Mouse (Mus musculus) embryonic stem cell, embryonic (primary cell): ENCODE measurements around the gene Cmip.

Experiments
- CTCF ChIA-PET, 4 experiments: fragments of 300-600 bp in 2 of 4; fragments of 350-600 bp in 2 of 4; sonication (Branson Sonifier 250); formaldehyde crosslinking; loops; one replicate each; lab custom pipeline; 2022; ENCODE audit warnings: inconsistent platforms in 2 of 4; lab: Charles Lee
- POLR2A ChIA-PET, 4 experiments: fragments of 300-600 bp in 2 of 4; fragments of 350-600 bp in 2 of 4; sonication (Branson Sonifier 250); formaldehyde crosslinking; loops; one replicate each; lab custom pipeline; 2022; ENCODE audit warnings: antibody characterized with exemption in 4 of 4, inconsistent platforms in 1 of 4; lab: Charles Lee

Cmip gene

DNA sequence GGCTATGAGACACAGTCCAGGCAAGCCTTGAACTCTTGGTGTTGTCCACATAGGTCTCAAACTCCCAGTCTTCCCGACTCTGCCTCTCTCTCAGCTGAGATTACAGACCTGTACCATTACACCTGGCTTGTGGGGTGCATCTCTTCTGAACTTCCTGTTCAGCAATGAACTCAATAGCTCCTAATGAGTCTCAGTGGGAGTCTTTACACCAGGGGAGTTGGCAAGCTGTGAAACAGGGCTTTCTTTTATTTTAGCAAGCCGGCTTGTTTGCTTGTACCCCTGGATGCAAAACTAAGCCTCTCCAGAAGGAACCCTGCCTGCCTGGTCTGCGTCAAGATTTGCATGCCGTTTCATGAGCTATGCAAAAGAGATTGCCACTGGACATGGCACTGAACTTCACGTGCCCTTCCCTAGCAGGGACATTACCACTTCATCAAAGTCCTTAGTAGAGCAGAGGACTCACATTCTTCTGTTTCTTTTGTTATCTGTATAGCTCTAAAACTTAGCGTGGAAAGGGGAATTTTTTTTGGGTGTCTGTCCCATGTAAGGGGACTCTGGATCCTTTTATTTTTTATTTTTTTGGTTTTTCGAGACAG lies 5.7 kb upstream of the Cmip start:
- ChIA-PET POLR2A (interaction anchor here in 1 of 4 experiments (0.9 to 1.2 kb wide), 3 partner anchors 9 to 496 kb away, joined by 3 to 5 read pairs (median 4); no protein-coding TSS in a partner anchor), CTCF (interaction anchor here in 2 of 4 experiments (1.2 to 1.8 kb wide), 2 partner anchors 27 to 221 kb away, joined by 3 to 5 read pairs; no protein-coding TSS in a partner anchor)

DNA sequence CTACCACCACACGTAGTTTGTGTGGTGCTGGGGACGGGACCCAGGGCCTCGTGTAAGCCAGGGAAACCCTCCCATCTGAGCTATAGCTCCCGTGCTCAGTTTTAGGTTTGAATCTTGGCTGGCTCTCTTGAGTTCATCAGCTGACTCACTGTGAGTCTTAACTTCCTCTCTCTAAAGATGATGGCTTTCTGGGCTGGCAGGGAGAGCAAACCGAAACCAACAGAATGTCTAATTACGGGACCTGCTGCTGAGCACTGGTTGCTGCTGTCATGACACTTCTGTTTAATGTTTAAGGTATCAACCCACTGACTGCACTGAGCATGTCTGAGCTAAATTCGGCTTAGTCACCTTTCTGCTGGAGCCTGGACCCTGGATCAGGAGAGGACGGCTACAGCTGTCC lies 4.2 kb upstream of the Cmip start:
- POLR2A ChIA-PET: interaction anchor here in 1 of 4 experiments (0.6 to 0.9 kb wide), 2 partner anchors 11 kb away, joined by 3 read pairs; no protein-coding TSS in a partner anchor

GRCm38 (mm10) chr8:117253390-117254269 lies 3.2 kb upstream of the Cmip start:
- ChIA-PET POLR2A (interaction anchor here in 3 of 4 experiments (0.5 to 1.3 kb wide), 6 partner anchors 10 to 518 kb away, joined by 3 to 4 read pairs (median 3); no protein-coding TSS in a partner anchor), CTCF (interaction anchor here in 2 of 4 experiments (0.6 to 2.5 kb wide), 4 partner anchors 9 to 170 kb away, joined by 3 to 10 read pairs (median 4); no protein-coding TSS in a partner anchor)

More for the DNA sequence above, 4.2 kb upstream of the Cmip start:
- CTCF ChIA-PET: interaction anchor here in 1 of 4 experiments (1.2 to 2.5 kb wide), 3 partner anchors 28 to 219 kb away, joined by 3 to 10 read pairs (median 5); no protein-coding TSS in a partner anchor

GRCm38 (mm10) chr8:117254496-117254895 lies 2.4 kb upstream of the Cmip start:
- ChIA-PET CTCF (interaction anchor here in 2 of 4 experiments (0.6 to 2.5 kb wide), 4 partner anchors 8 to 169 kb away, joined by 3 to 10 read pairs (median 4); no protein-coding TSS in a partner anchor), POLR2A (interaction anchor here in 3 of 4 experiments (0.5 to 1.3 kb wide), 7 partner anchors 13 to 517 kb away, joined by 3 to 4 read pairs (median 3); no protein-coding TSS in a partner anchor)

DNA sequence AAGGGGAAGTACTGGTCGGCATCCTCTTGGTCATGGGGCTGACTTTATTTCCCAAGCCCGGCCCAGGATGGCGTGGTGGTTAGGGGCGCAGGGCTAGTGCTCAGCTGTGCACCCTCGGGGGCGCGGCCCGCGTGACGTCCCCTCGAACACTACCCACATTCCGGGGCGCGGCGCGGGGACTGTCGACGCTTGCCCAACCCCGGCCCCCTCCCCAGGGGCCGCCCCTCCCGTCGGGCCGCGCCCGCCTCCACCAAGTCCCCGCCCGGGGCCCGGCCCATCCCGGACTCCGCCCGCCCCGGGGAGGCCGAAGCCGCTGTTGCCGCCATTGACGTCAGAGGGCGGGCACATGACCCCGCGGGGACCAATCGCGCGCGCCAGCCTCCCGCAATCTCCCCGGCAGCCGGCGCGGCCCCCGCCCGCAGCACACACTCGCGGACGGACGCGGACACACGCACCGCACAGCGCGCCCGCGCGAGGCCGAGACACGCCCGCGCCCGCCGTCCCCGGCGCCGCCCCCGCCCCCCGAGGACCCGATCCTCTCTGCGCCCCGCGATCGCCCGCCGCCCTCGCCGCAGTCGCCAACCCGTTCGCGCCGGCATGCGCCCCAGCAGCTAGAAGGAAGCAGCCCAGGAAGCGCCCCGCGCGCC lies 449 bp upstream of the Cmip start:
- ChIA-PET CTCF (interaction anchor here (0.7 to 1.9 kb wide), 7 partner anchors 11 to 1429 kb away, joined by 3 to 6 read pairs (median 3); no protein-coding TSS in a partner anchor), POLR2A (interaction anchor here (0.5 to 2.5 kb wide), 28 partner anchors 9 to 263 kb away, joined by 3 to 13 read pairs (median 3); partner anchors contain the start of gene Gcsh (in 1 of the 4))

- ChIA-PET CTCF (interaction anchor here (0.6 to 1.9 kb wide), 5 partner anchors 15 to 198 kb away, joined by 4 to 6 read pairs (median 5); no protein-coding TSS in a partner anchor), POLR2A (interaction anchor here (0.6 to 2.8 kb wide), 16 partner anchors 11 to 211 kb away, joined by 3 to 13 read pairs (median 4); no protein-coding TSS in a partner anchor)
Measured at GRCm38 (mm10) chr8:117257821-117258575, 1.1 kb downstream of the Cmip start.

DNA sequence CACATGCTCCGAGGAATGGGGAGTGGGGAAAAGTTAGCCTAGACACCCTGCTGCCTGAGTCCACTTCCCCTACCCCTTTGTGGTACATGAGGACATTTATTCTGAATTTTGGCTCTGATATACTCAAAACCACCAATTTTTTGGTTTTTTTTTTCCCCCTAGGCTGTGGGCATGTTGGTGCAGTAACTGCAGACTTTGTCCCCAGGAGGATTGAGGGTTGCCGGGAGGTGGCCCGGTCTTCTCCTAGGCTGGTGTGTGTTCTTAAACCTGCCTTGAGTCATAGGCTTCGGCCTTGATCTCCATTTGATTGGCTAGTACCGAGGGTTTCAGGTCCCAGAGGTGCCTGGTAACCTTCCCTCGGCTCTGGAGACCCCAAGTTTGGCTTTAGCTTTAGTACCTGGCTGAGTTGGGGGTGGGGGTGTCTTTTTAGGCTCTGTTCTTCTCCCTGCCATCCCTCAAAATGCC lies 1.7 kb downstream of the Cmip start:
- CTCF ChIA-PET: interaction anchor here in 3 of 4 experiments (0.6 to 0.8 kb wide), 4 partner anchors 15 to 151 kb away, joined by 3 to 5 read pairs (median 4); no protein-coding TSS in a partner anchor
- POLR2A ChIA-PET: interaction anchor here in 3 of 4 experiments (0.6 to 2.8 kb wide), 7 partner anchors 11 to 207 kb away, joined by 3 to 8 read pairs (median 3); no protein-coding TSS in a partner anchor

- ChIA-PET POLR2A (interaction anchor here in 1 of 4 experiments (1.3 to 2.8 kb wide), 3 partner anchors 10 to 122 kb away, joined by 4 to 8 read pairs (median 4); no protein-coding TSS in a partner anchor), CTCF (no interaction called here)
Measured at GRCm38 (mm10) chr8:117259431-117260001, 2.7 kb downstream of the Cmip start.

DNA sequence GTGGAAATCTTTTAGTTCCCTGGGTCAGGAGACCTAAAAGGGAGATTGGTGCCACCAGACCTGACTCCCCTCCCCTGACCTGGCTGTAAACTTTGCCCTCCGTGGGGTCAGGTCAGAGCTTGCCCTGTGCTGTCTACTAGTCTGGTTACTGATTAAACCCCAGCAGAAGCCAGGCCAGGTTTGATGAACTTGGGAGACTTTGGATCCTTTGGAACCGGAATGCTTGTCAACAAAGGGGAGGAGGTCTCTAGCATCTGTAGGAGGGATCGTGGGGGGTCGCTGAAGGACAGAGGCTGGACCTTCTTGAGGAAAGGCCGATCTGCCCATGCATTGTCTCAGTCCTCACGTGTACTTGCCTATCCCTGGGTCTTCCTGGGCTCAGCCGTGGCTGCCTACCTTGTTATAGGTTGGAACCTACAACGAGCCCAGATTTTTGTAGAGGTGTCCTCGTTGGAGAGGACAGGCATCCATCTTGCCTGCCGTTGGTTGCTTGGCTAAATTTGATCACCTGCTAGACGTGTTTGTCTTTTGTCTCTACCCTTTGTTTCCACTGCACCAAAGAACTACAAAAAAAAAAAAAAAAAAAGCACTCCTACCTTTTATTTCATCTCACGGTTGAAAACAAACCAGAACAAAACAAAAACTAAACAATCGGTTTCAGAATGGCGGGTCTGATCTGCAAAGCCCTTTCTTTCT lies 3.5 kb downstream of the Cmip start:
- CTCF ChIA-PET: no interaction called here
- POLR2A ChIA-PET: interaction anchor here in 1 of 4 experiments (1.9 to 2.8 kb wide), 2 partner anchors 12 to 19 kb away, joined by 5 to 8 read pairs; no protein-coding TSS in a partner anchor

GRCm38 (mm10) chr8:117260930-117261475 lies 4.1 kb downstream of the Cmip start:
- POLR2A ChIA-PET: interaction anchor here in 1 of 4 experiments (0.8 to 2.2 kb wide), 9 partner anchors 16 to 193 kb away, joined by 3 to 9 read pairs (median 5); no protein-coding TSS in a partner anchor
- CTCF ChIA-PET: interaction anchor here in 2 of 4 experiments (0.7 to 1.2 kb wide), 2 partner anchors 36 to 210 kb away, joined by 3 to 5 read pairs; no protein-coding TSS in a partner anchor

DNA sequence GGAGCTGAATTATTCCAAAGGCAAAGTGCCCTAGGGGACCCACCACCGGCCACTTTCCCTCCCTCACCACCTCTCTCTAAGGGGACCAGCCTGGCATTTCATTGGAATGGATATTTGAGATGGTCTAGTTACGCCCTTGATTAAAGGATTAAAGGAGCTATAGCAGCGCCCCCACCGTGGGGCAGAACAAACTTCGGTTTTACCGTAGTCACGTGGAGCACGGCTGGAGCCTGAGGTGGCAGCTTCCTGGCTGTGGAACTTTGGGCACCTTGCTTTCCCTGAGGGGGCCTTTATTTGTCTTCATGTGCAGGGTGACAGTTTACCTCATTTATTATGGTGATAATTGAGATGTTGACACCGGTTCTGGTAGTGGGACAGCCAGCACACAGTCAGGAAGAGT lies 4.8 kb downstream of the Cmip start:
- ChIA-PET CTCF (interaction anchor here in 3 of 4 experiments (0.6 to 1.2 kb wide), 3 partner anchors 37 to 396 kb away, joined by 3 to 5 read pairs (median 3); no protein-coding TSS in a partner anchor), POLR2A (interaction anchor here in 3 of 4 experiments (0.8 to 2.2 kb wide), 15 partner anchors 10 to 194 kb away, joined by 3 to 9 read pairs (median 3); no protein-coding TSS in a partner anchor)

DNA sequence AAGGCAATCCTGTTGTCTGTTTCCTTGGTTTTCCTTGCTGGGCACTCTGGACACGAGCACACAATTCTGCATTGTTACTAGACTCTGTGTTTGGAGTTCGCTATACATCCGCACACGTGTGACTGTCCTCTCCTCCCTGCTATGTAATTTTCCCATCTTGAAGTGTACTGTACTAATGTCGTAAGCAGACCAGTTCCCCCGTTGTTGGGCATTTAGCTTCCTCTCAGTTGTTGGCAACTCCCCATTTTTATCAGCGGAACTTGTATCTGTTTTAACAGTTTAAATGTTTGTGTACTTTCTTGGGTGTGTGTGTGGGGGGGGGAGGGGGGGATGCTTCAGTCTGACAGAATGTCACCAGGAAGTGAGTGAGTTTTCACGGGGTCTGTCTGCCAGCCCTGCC lies 5.8 kb downstream of the Cmip start:
- ChIA-PET POLR2A (interaction anchor here in 1 of 4 experiments (0.6 to 2.2 kb wide), 6 partner anchors 11 to 333 kb away, joined by 3 to 9 read pairs (median 4); no protein-coding TSS in a partner anchor), CTCF (interaction anchor here in 1 of 4 experiments (0.6 kb wide), 1 partner anchor 9 kb away, joined by 3 read pairs; no protein-coding TSS in a partner anchor)

DNA sequence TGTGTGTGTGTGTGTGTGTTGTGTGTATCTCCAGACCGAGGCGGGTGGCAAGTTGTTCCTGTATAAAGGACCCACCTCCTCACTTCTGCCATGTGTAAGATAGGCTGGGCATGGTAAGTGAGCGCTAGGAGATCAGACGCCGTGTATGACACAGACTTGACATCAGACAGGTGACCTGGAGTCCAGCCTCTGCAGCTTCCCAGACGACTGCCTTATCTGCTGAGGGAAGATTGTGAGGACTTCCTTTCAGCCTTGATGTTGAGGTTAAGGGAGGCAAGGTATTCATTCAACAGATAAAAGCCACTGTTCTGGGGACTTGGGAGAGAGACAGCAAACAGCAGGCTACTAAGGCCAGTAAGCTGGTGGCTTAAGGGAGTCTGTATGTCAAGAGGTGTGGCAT lies 6.6 kb downstream of the Cmip start:
- POLR2A ChIA-PET: interaction anchor here in 1 of 4 experiments (1.2 kb wide), 1 partner anchor 10 kb away, joined by 3 read pairs; no protein-coding TSS in a partner anchor
- CTCF ChIA-PET: interaction anchor here in 1 of 4 experiments (0.5 kb wide), 1 partner anchor 143 kb away, joined by 3 read pairs; no protein-coding TSS in a partner anchor

DNA sequence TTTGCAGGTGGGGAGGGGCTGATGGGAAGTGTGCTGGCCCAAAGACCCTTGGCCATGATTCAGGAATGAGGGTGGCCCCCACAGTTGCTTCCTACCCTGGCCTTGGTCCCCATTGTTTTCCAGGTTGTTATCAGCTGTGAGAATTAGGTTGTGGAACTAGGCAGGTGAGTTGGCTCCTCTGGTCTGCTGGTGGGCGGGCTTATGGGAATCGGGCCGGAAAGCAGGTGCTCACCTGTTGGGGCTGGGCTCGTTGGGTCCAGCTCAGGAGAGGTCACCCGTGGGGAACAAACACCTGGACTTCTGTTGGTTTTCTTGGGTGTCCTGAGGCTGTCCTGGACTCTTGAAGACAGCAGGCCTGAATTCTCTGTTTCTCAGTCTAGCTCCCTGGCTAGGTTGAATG lies 8.2 kb downstream of the Cmip start:
- ChIA-PET POLR2A (interaction anchor here in 3 of 4 experiments (1.0 to 1.5 kb wide), 4 partner anchors 8 to 61 kb away, joined by 3 to 5 read pairs (median 4); partner anchors contain the start of gene Cmip (in 2 of the 3)), CTCF (interaction anchor here in 1 of 4 experiments (0.7 kb wide), 1 partner anchor 287 kb away, joined by 7 read pairs; no protein-coding TSS in a partner anchor)
